Mouse (Mus musculus) midbrain, postnatal 0 days (tissue): Measurements from ENCODE around the gene Cnksr3. TPM values are rescaled to one million over a fixed set of nuclear protein-coding genes. Genes with fewer than 3 reads are reported as not detected.

Source experiments
- ATAC-seq: fragments of 200-750 bp; cut with Nextera tagmentation; 2 replicates; pipeline ENCODE4 v1.8.0; 2017; ENCODE audit warnings: moderate number of reproducible peaks, mild to moderate bottlenecking, moderate TSS enrichment, moderate library complexity; ENCODE audit not compliant: low FRiP score
- DNase-seq: peaks from one replicate; pipeline ENCODE4 v3.0.0-alpha.2; 2015; ENCODE audit warnings: low spot score
- H3K27ac ChIP-seq: fragments of 300-500 bp; sonication (generic); 2 replicates; pipeline ENCODE4 v1.5.1; 2014; ENCODE audit warnings: low read depth, mild to moderate bottlenecking, low read length, mixed read lengths
- H3K27me3 ChIP-seq: fragments of 300-500 bp; sonication (generic); 2 replicates; pipeline ENCODE4 v1.6.1; 2014; ENCODE audit warnings: low read length, control low read depth, mixed read lengths; ENCODE audit not compliant: insufficient read depth
- H3K36me3 ChIP-seq: fragments of 300-500 bp; sonication (generic); 2 replicates; pipeline ENCODE4 v1.6.1; 2014; ENCODE audit warnings: low read length, control low read depth, mixed read lengths; ENCODE audit not compliant: insufficient read depth
- H3K4me1 ChIP-seq: fragments of 300-500 bp; sonication (generic); 2 replicates; pipeline ENCODE4 v1.6.1; 2014; ENCODE audit warnings: mild to moderate bottlenecking, control low read depth, antibody characterized with exemption, low read length, mixed read lengths; ENCODE audit not compliant: insufficient read depth
- H3K4me2 ChIP-seq: fragments of 300-500 bp; sonication (generic); 2 replicates; pipeline ENCODE4 v1.6.1; 2014; ENCODE audit warnings: low read depth, mild to moderate bottlenecking, low read length, mixed read lengths; ENCODE audit not compliant: poor library complexity, severe bottlenecking
- H3K4me3 ChIP-seq: fragments of 300-500 bp; sonication (generic); 2 replicates; pipeline ENCODE4 v1.5.1; 2014; ENCODE audit warnings: low read depth, mild to moderate bottlenecking, low read length, moderate library complexity
- H3K9ac ChIP-seq: fragments of 300-500 bp; sonication (generic); replicated peaks from 2 replicates; pipeline ENCODE4 v1.6.1; 2014; ENCODE audit warnings: mild to moderate bottlenecking, low read length, moderate library complexity, mixed read lengths; ENCODE audit not compliant: poor library complexity, severe bottlenecking
- H3K9me3 ChIP-seq: fragments of 300-500 bp; sonication (generic); 2 replicates; pipeline ENCODE4 v1.6.1; 2016; ENCODE audit warnings: low read length, control low read depth
- CTCF ChIP-seq: IDR thresholded peaks from 2 replicates; pipeline ENCODE4 v1.5.1; 2016; ENCODE audit warnings: antibody characterized with exemption, mild to moderate bottlenecking
- WGBS: fragments of 180-500 bp; shearing (Covaris S2); extraction: QIAGEN DNeasy Blood & Tissue Kit; methylation state at CpG from one replicate; pipeline ENCODE4 v1.1.7; 2014; 5-methylcytosine and 5-hydroxymethylcytosine counted together
- polyA plus RNA-seq: library from polyadenylated mRNA; unstranded; fragments of >200 nt; fragmentation: Nextera tagmentation; extraction: Ambion mirVana; gene quantifications from 2 replicates; pipeline ENCODE4 v1.2.1, GENCODE M21; 2015
- total RNA-seq: library from RNA; depleted of rRNA; stranded (reverse); fragments of >200 nt; gene quantifications from 2 replicates; pipeline ENCODE4 v1.2.3, GENCODE M21; 2014

Cnksr3 gene
- total and polyA plus RNA-seq, 2 experiments from 2014 or later, result 1.8 to 4.1 TPM

DNA sequence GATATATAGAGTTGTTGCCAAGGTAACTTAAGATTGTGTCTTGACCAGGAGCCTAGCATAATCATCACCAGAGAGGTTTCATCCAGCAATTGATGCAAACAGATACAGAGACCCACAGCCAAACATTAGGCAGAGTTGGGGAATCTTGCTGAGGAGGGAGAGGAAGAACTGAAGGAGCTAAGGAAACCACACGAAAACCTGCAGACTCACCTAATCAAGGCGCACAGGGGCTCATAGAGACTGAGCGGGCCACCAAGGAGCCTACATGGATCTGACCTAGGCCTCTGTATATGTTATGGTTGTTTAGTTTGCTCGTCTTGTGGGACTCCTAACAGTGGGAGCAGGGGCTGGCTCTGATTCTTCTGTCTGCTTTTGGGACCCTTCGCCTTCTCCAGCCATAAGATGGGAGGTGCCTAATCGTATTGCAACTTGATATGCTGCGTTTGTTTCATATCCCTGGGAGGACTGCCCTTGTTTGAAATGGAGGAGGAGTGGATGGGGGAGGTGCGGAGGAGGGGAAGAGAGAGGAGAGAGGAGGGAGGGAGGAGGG lies 135.3 kb downstream of the Cnksr3 start:
- 61% methylated on average over 7 of the region's 8 CpGs for WGBS
- no peak for TF ChIP-seq CTCF
- no peak for DNase-seq
- Histone ChIP-seq H3K4me1 (no peaks in the 10 kb centered on the region), H3K36me3 (no peaks in the 10 kb centered on the region), H3K4me3 (no peak overlapping the region), H3K4me2 (no peak overlapping the region), H3K27me3 (no peaks in the 10 kb centered on the region), H3K9me3 (no peaks in the 10 kb centered on the region), H3K27ac (no peak overlapping the region), H3K9ac (no peak overlapping the region)
- no peak for ATAC-seq

DNA sequence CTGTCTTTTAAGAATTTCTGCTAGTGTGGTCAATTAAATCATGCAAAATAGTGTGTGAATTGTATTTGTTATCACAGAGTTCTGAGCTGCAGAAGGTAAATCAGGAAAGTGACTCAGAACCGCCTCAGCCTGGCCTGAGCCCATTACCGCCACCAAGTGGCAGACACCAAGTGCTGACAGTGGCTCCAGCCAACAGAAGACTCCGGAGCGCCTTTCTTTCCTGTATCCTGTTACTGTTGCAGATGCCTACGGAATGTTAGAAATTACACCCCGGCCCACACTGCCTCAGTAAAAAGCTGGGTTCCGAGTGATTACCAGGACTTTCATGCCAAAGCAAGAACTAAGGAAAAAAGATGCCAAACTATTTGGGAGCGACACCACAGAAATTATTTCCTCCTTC lies 135.8 kb downstream of the Cnksr3 start:
- H3K27ac ChIP-seq, result no peak overlapping the region
- H3K9me3 ChIP-seq, result no peaks in the 10 kb centered on the region
- no peak overlapping the region for H3K4me2 ChIP-seq
- peak; percentile 86 for ATAC-seq
- whole genome bisulfite sequencing, result 14% methylated on average over 8 of the region's 8 CpGs
- no peak overlapping the region for H3K4me3 ChIP-seq
- no peaks in the 10 kb centered on the region for H3K4me1 ChIP-seq
- no peak overlapping the region for H3K9ac ChIP-seq
- peak; percentile 82 for DNase-seq
- TF ChIP-seq CTCF, result peak; percentile 90
- no peaks in the 10 kb centered on the region for H3K27me3 ChIP-seq
- no peaks in the 10 kb centered on the region for H3K36me3 ChIP-seq

DNA sequence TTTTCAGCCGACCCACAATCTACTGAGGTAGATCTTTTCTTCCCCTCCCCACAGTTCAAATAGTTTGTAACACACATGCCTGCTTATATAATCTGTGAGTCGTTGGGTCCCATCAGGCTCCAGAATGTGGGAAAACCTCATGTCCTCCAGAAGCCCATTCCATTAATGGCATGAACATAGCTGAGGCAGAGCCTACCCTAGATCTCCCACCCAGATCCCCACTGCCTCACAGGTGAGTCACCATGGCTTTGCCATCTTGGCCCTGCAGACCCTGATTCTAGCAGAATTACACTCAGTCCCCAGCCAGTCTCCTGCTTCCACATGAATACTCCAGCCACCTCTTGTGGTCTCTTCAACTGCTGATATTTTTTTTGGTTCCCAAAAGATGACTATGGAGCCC lies 136.4 kb downstream of the Cnksr3 start:
- no peak for TF ChIP-seq CTCF
- 0 out of 2 replicates have a peak, but pooled peaks cover 1% of the 10 kb centered on the region for H3K4me1 ChIP-seq
- ATAC-seq (no peak), DNase-seq (no peak)
- WGBS, result 90% methylated on average over 2 of the region's 2 CpGs
- H3K27me3 ChIP-seq, result no peaks in the 10 kb centered on the region
- H3K27ac ChIP-seq, result no peak overlapping the region
- no peak overlapping the region for H3K9ac ChIP-seq
- H3K4me3 ChIP-seq, result no peak overlapping the region
- no peaks in the 10 kb centered on the region for H3K9me3 ChIP-seq
- no peaks in the 10 kb centered on the region for H3K36me3 ChIP-seq
- H3K4me2 ChIP-seq, result no peak overlapping the region

DNA sequence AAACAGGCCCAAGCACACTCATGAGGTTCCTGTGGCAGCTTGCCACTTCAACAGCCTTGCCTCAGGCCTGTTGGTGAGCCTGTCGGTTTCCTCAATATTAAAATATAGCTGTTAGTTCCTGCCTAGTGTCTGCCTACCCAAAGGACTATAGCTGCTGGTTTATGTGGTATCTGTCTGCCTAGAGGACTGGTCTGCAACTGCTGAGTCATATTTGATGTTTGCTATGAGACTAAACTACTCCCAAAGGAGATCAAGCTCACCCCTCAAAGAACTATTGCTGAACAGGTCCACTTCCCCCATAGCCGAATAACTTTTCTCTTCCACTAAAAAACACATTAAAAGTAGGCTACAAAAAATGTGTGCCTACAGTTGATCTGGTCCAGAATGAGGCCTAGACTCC lies 137.8 kb downstream of the Cnksr3 start:
- Histone ChIP-seq H3K9me3 (no peaks in the 10 kb centered on the region), H3K9ac (no peak overlapping the region), H3K4me1 (peaks cover 7% of the 10 kb centered on the region; the same call in 1 of the 2 replicates), H3K27ac (no peak overlapping the region), H3K4me3 (no peak overlapping the region), H3K36me3 (no peaks in the 10 kb centered on the region), H3K4me2 (no peak overlapping the region), H3K27me3 (no peaks in the 10 kb centered on the region)
- TF ChIP-seq CTCF, result no peak
- ATAC-seq (no peak), DNase-seq (no peak)
- WGBS, result 86% methylated on average over 2 of the region's 2 CpGs

DNA sequence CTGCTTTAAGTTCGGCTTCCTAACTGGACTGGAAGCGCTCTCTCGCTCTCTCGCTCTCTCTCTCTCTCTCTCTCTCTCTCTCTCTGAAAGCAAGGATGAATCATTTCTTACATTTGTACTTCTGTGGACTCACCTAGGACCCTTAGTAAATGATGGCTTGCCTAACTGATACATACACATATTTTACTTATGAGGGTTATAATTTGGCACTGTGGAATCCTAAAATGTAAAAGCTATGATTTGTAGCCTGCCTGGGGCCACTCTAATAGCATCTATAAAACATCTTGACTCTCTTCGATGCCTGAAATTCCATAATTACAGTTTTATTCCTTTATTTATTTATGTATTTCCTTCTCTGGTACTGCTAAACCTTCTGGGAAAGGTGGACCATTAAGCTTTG lies 141.1 kb downstream of the Cnksr3 start:
- Histone ChIP-seq H3K4me2 (no peak overlapping the region), H3K9me3 (no peaks in the 10 kb centered on the region), H3K27me3 (no peaks in the 10 kb centered on the region), H3K36me3 (no peaks in the 10 kb centered on the region), H3K9ac (no peak overlapping the region), H3K4me3 (no peak overlapping the region), H3K27ac (no peak overlapping the region), H3K4me1 (peaks cover 7% of the 10 kb centered on the region; the same call in 1 of the 2 replicates)
- DNase-seq, result no peak
- ATAC-seq, result no peak
- TF ChIP-seq CTCF, result no peak
- WGBS, result 88% methylated on average over 5 of the region's 5 CpGs

DNA sequence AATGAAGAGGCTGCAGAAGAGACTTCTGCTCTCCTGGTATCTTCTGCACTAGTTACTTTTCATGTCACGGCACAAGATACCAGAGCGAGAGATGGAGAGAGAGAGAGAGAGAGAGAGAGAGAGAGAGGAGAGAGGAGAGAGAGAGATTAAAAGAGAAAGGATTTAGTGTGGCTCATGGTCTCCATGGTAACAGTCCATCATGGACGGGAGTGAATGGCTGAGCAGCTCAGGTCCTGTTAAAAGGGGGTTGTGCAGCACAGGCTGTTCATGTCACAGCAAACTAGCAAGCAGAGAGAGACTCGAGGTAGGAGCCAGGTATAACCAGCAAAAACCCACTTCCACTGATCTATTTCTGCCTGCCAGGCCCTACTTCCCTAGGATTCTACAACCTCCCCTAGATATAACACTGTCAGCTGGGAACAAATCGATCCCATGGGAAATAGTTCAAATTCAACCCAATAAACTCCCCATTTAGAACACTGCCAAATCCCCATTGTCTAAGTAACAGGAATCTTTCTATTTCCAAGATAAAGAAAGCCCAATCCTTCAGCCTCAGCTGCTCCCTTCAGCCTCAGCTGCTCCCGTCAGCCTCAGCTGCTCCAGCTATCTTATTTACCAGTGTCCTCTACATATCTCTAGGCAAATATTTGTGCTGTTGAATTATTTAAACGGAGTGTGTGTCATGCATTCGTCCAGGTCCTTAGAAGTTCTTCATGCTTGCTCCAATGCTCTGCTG lies 141.8 kb downstream of the Cnksr3 start:
- H3K27ac ChIP-seq, result peak overlapping the region; percentile 51; the same call in 1 of the 2 replicates
- H3K4me1 ChIP-seq, result peaks cover 7% of the 10 kb centered on the region; the same call in 1 of the 2 replicates
- H3K36me3 ChIP-seq, result no peaks in the 10 kb centered on the region
- no peak overlapping the region for H3K9ac ChIP-seq
- no peak overlapping the region for H3K4me3 ChIP-seq
- no peaks in the 10 kb centered on the region for H3K9me3 ChIP-seq
- WGBS, result 34% methylated on average over 8 of the region's 8 CpGs
- ATAC-seq, result peak; percentile 85
- no peaks in the 10 kb centered on the region for H3K27me3 ChIP-seq
- no peak overlapping the region for H3K4me2 ChIP-seq
- TF ChIP-seq CTCF, result no peak
- DNase-seq, result no peak
